Mouse (Mus musculus): ENCODE results near the gene Ppat. TPM values are rescaled to one million over a fixed set of nuclear protein-coding genes. Genes with fewer than 3 reads are reported as not detected.

Ppat gene
- total RNA-seq, 1 experiment: 90.3 TPM

- in situ Hi-C loops (cut with MboI; ENCODE audit: low sequenced_read_pairs in 2 of 2, unreplicated experiment in 2 of 2): no loop called here
- no peak overlapping the region for H3K9ac ChIP-seq (ENCODE audit: insufficient read depth, low read depth, low read length, poor library complexity, severe bottlenecking)
- H3K4me3 ChIP-seq (ENCODE audit: insufficient read depth in 1 of 2, low read depth in 1 of 2, low read length in 2 of 2, poor library complexity in 1 of 2, severe bottlenecking in 1 of 2): no peak overlapping the region
- no peak for TF ChIP-seq HCFC1 (IDR thresholded peaks at IDR 0.05; ENCODE audit: borderline replicate concordance, insufficient read depth, low read length)
- TF ChIP-seq CHD2 (IDR thresholded peaks at IDR 0.05; ENCODE audit: low read depth, low read length): no peak
- no peak for TF ChIP-seq MAFK (IDR thresholded peaks at IDR 0.05; ENCODE audit: insufficient read depth, low read depth, low read length)
- H3K4me1 ChIP-seq (ENCODE audit: control insufficient read depth in 2 of 2, insufficient read depth in 2 of 2, low read length in 2 of 2, poor library complexity in 1 of 2): no peaks in the 10 kb centered on the region
- no peak overlapping the region for H3K27ac ChIP-seq (ENCODE audit: insufficient read depth, low read depth, low read length, poor library complexity, severe bottlenecking)
- H3K36me3 ChIP-seq (ENCODE audit: control insufficient read depth, insufficient read depth, low read length, poor library complexity, severe bottlenecking): peaks cover 28% of the 10 kb centered on the region
- no peak for DNase-seq (ENCODE audit: low read depth, low spot score)
- H3K9me3 ChIP-seq (ENCODE audit: control insufficient read depth, insufficient read depth, low read depth, low read length): no peaks in the 10 kb centered on the region
Measured at GRCm38 (mm10) chr5:76984015-76984414, 32.6 kb upstream of the Ppat start.

- no peak overlapping the region; the same call in 1 of the 2 replicates for H3K9ac ChIP-seq (ENCODE audit: insufficient read depth, low read depth, low read length, poor library complexity, severe bottlenecking)
- in situ Hi-C loops (cut with MboI; ENCODE audit: low sequenced_read_pairs in 2 of 2, unreplicated experiment in 2 of 2): no loop called here
Measured at GRCm38 (mm10) chr5:76975736-76976135, 24.4 kb upstream of the Ppat start.

GRCm38 (mm10) chr5:76974554-76975285 is 23.3 kb upstream of the Ppat start, which contains the start of gene Srp72:
Gene Srp72, plus strand, starts transcription at chr5:76974683.
- Histone ChIP-seq H3K9me3 (ENCODE audit: control insufficient read depth, insufficient read depth, low read depth, low read length) (no peaks in the 10 kb centered on the region), H3K36me3 (ENCODE audit: control insufficient read depth, insufficient read depth, low read length, poor library complexity, severe bottlenecking) (peaks cover 6% of the 10 kb centered on the region), H3K9ac (ENCODE audit: insufficient read depth, low read depth, low read length, poor library complexity, severe bottlenecking) (peak within 1 kb of the TSS; percentile 98), H3K4me3 (ENCODE audit: insufficient read depth in 1 of 2, low read depth in 1 of 2, low read length in 2 of 2, poor library complexity in 1 of 2, severe bottlenecking in 1 of 2) (peak within 1 kb of the TSS; percentile 94 to 99), H3K4me1 (ENCODE audit: control insufficient read depth in 2 of 2, insufficient read depth in 2 of 2, low read length in 2 of 2, poor library complexity in 1 of 2) (0 out of 4 replicates have a peak, but pooled peaks cover 0 to 5% of the 10 kb centered on the region in 2 experiments), H3K27ac (ENCODE audit: insufficient read depth, low read depth, low read length, poor library complexity, severe bottlenecking) (no peak within 1 kb of the TSS)
- in situ Hi-C loops (cut with MboI; ENCODE audit: low sequenced_read_pairs in 2 of 2, unreplicated experiment in 2 of 2): no loop called here
- DNase-seq (ENCODE audit: low read depth, low spot score): peak; percentile 76
- TF ChIP-seq ZC3H11A (IDR thresholded peaks at IDR 0.05; ENCODE audit: borderline replicate concordance, low read depth, low read length) (no peak), CHD2 (IDR thresholded peaks at IDR 0.05; ENCODE audit: low read depth, low read length) (peak; percentile 67)

More at GRCm38 (mm10) chr5:76975736-76976135, 24.4 kb upstream of the Ppat start:
- H3K27ac ChIP-seq (ENCODE audit: insufficient read depth, low read depth, low read length, poor library complexity, severe bottlenecking): no peak overlapping the region
- H3K4me1 ChIP-seq (ENCODE audit: control insufficient read depth in 2 of 2, insufficient read depth in 2 of 2, low read length in 2 of 2, poor library complexity in 1 of 2): 0 out of 4 replicates have a peak, but pooled peaks cover 0 to 5% of the 10 kb centered on the region in 2 experiments
- no peak for DNase-seq (ENCODE audit: low read depth, low spot score)
- H3K4me3 ChIP-seq (ENCODE audit: insufficient read depth in 1 of 2, low read depth in 1 of 2, low read length in 2 of 2, poor library complexity in 1 of 2, severe bottlenecking in 1 of 2): peak overlapping the region; percentile 94 to 99; a peak in 3 of 4 replicates
- TF ChIP-seq ZNF384 (IDR thresholded peaks at IDR 0.05; ENCODE audit: low read depth, low read length) (no peak), ZC3H11A (IDR thresholded peaks at IDR 0.05; ENCODE audit: borderline replicate concordance, low read depth, low read length) (no peak), MAFK (IDR thresholded peaks at IDR 0.05; ENCODE audit: insufficient read depth, low read depth, low read length) (no peak), CHD2 (IDR thresholded peaks at IDR 0.05; ENCODE audit: low read depth, low read length) (no peak), HCFC1 (IDR thresholded peaks at IDR 0.05; ENCODE audit: borderline replicate concordance, insufficient read depth, low read length) (no peak)
- no peaks in the 10 kb centered on the region for H3K9me3 ChIP-seq (ENCODE audit: control insufficient read depth, insufficient read depth, low read depth, low read length)
- H3K36me3 ChIP-seq (ENCODE audit: control insufficient read depth, insufficient read depth, low read length, poor library complexity, severe bottlenecking): peaks cover 8% of the 10 kb centered on the region

GRCm38 (mm10) chr5:76974207-76974553 is 22.8 kb upstream of the Ppat start:
- Histone ChIP-seq H3K4me1 (ENCODE audit: control insufficient read depth in 2 of 2, insufficient read depth in 2 of 2, low read length in 2 of 2, poor library complexity in 1 of 2) (0 out of 4 replicates have a peak, but pooled peaks cover 0 to 5% of the 10 kb centered on the region in 2 experiments), H3K36me3 (ENCODE audit: control insufficient read depth, insufficient read depth, low read length, poor library complexity, severe bottlenecking) (peaks cover 3% of the 10 kb centered on the region), H3K9me3 (ENCODE audit: control insufficient read depth, insufficient read depth, low read depth, low read length) (no peaks in the 10 kb centered on the region), H3K4me3 (ENCODE audit: insufficient read depth in 1 of 2, low read depth in 1 of 2, low read length in 2 of 2, poor library complexity in 1 of 2, severe bottlenecking in 1 of 2) (peak overlapping the region; percentile 94 to 99), H3K9ac (ENCODE audit: insufficient read depth, low read depth, low read length, poor library complexity, severe bottlenecking) (peak overlapping the region; percentile 63; the same call in 1 of the 2 replicates), H3K27ac (ENCODE audit: insufficient read depth, low read depth, low read length, poor library complexity, severe bottlenecking) (no peak overlapping the region)
- in situ Hi-C loops (cut with MboI; ENCODE audit: low sequenced_read_pairs in 2 of 2, unreplicated experiment in 2 of 2): no loop called here
- DNase-seq (ENCODE audit: low read depth, low spot score): no peak
- TF ChIP-seq CHD2 (IDR thresholded peaks at IDR 0.05; ENCODE audit: low read depth, low read length) (no peak), ZC3H11A (IDR thresholded peaks at IDR 0.05; ENCODE audit: borderline replicate concordance, low read depth, low read length) (no peak), HCFC1 (IDR thresholded peaks at IDR 0.05; ENCODE audit: borderline replicate concordance, insufficient read depth, low read length) (no peak), MAFK (IDR thresholded peaks at IDR 0.05; ENCODE audit: insufficient read depth, low read depth, low read length) (no peak), ZNF384 (IDR thresholded peaks at IDR 0.05; ENCODE audit: low read depth, low read length) (no peak)
